Mouse (Mus musculus) WW6 (cell line): ENCODE data around the gene Tatdn2.

Experiments used
- DNase-seq: peaks from one replicate; pipeline ENCODE4 v3.0.0-alpha.2; 2013; ENCODE audit warnings: low read depth, low spot score

The Tatdn2 gene

DNA sequence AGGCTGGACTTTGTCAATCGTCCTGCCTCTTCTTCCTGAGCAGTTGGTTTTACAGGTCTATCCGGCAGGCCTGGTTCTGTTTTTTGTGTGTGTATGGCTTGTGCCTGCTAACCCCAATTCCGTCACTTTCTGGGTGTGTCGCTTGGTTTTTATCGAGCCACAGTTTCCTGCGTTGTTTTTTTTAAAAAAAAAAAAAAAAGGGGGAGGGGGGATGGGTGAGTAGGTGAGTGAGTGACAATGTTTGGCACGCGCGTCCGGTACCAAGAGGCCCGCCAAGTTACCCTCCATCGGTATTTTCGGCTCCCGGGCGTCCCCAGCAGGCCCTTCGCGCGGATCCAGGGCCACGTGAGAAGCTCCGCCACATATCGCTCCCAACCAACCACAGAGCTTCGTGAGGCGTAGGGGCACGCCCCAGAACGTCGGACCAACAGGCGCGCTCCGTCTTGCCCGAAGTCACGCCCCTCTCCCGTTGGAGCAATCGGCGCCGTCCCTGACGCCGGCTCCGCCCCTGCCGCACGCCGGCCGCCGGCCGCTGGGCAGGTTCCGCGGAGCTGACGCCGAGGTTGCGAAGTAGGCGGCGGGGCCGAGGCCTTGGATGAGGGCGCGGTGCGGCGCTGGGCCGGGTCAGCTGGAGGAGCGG, at the start of gene Tatdn2:
TSS of gene Tatdn2 (plus strand) at position 469 of the 640 bp plus-strand sequence.
- DNase-seq = peak; percentile 99

DNA sequence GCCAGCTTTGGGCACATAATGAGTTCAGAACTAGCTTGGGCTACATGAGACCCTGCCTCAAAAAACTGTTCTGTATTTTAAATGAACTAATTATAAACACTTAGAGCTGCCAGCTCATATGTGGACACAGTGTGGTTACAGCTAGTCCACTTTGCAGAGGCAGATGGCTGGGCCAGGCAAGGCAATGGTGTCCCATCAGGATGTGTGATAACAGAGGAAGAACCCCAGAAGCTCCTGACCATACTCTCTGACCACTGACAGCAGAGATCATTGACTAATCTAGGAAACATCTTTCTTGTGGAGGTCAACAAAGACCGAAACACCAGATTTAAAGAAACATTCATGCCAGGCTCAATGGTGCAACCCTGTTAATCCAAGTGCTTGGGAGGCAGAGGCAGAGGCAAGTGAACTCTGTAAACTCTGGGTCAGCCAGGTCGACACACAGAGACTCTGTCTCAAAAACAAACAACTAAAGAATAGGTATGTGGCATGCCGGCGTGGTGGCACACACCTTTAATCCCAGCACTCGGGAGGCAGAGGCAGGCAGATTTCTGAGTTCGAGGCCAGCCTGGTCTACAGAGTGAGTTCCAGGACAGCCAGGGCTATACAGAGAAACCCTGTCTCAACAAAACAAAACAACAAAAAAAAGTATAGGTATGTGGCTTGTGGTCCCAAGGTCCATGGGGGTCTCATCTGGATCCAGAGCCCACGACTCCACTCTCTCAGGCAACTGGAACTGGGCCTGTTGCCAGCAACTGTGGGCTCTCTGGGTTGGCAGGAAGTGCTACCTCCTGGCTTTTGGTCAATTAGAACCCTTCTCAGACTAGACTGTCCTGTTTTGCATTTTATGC, 47.3 kb upstream of the Tatdn2 start:
- no peak for DNase-seq

DNA sequence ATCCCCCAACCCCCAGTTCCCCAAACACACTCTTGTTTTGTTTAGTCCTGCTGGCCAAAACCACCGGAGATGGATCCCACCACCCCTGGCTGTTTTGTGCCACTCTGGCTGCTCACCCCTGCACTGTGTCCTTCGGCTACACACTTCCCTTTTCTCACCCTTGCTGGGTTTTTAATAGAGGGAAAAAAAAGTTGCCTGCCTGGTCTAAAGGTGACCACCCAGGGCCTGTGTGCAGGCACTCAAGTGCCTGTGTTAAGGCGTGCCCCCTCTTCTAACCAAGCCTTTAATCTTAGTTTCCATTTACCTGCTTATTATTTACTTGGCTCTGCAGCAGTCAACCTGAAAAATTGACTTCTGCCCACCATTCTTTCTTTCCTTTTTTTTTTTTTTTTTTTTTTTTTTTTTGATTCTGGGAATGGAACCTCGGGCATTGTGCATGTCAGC, 46.6 kb upstream of the Tatdn2 start:
- no peak for DNase-seq

DNA sequence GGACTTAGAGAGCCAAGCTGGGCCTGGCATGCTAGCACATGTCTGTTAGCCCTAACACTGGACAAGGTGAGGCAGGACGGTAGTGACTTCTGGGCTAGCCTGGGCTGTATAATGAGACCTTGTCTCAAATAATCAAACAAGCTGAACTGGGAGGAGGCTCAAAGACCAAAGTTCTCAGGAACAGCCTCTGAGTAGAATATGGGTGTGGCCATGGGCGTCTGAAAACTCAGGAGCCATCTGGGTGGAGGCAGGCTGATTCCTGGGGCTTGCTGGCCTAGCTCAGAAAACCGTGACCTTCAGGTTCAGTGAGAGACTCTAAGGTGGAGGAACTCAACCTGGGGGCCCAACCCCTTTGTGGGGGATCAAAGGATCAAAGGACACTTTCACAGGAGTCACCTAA, 45.2 kb upstream of the Tatdn2 start:
- no peak for DNase-seq

DNA sequence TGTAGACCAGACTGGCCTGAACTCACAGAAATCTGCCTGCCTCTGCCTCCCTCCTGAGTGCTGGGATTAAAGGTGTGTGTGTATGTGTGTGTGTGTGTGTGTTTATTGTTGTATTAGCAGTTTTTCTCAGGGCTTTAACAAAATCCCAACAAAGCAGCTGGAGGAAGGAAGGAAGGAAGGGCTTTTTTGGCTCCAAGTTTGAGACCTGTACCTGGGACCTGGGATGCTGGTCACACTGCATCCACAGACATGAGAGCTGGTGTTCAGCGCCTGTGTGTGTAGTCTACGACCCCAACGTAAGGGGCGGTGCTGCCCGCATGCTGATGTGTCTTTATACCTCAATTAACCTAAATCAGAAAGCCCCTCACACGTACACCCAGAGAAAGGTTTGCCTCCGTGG, 43.3 kb upstream of the Tatdn2 start:
- DNase-seq = no peak

DNA sequence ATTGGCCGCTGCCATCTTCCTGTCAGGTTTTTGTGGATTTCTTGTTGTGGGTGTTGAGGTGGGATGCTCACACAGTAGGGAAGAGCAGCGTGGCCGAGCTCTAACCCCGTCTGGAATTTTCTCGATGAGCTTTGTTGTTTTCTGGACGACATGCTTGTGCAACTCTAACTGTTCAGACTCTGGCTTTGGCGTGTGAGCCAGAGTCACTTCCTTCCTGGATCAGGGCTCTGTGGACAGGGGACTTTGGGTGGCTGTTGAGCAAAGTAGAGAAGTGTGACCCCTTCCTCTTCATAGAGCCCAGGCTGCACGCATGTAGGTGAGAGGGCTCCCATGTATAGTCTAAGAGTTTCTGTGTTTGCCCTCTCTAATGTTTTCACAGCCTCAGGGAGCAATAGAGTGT, 42.7 kb upstream of the Tatdn2 start:
- no peak for DNase-seq

DNA sequence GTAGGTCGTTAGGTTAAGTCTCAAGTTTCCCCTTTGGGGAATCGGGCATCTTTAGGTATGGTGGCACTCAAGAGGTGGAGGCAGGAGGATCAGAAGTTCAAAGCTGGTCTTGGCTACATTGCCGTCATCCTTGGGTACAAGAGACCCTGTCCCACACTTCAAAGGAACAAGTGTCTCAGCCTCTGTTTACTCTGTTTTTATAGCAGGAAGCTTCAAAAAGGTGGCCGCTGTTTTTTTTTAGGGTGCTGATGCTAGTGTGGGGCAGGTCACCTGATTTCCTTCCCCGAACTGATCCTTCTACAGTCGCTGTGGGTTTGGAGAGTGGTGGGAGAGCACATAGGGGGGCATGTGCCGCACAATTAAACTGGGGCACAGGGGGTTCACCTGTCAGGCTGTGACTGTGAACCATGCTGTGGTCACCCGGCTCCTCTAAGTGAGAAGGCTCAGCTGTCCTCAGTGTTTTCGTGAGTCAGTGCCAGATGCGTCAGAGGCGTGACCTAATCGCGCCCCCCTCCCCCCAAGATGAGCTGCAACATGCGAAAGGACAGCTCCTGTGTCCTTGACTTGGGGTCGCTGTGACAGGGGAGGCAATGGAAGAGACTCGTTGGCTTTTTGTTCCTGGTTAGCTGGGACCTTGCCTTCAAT, 42.0 kb upstream of the Tatdn2 start:
- no peak for DNase-seq

DNA sequence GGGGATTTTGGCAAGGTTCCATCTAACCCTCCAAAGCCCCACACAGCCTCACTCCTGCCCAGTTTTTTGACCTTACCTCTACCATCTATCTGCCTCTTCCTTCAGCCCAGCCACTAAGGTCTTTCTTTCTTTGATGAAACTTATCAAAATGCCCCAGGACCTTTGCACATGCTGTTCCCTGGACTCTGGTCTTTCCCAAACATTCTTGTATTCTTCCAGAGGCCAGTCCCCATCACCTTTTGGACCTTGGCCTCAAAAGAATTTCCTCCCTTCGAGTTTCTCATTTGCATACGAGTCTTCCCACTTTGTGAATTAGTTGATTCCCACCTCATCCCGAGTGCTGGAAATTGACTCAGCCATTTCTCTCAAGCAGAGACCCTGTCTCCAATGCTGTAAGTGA, 41.4 kb upstream of the Tatdn2 start:
- no peak for DNase-seq

DNA sequence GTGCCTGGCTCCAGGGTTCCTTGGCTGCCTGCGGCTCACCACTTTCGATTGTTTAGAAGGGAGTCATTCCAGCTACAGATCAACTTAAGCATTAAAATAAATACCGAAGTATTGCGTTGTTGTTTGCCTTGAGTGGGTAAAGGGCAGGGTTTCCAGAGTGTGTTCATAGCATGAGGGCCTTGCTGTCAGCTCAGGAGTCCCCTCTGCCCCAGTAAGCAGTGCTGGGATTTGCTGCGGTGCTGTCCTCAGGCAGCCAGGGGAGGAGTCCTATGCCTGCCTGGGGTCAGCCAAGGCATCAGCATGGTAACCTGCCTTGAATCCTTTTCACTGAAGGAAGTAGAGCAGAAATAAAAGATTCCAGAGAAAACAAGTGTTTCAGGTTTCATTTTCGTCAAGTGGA, 40.0 kb upstream of the Tatdn2 start:
- DNase-seq = no peak

DNA sequence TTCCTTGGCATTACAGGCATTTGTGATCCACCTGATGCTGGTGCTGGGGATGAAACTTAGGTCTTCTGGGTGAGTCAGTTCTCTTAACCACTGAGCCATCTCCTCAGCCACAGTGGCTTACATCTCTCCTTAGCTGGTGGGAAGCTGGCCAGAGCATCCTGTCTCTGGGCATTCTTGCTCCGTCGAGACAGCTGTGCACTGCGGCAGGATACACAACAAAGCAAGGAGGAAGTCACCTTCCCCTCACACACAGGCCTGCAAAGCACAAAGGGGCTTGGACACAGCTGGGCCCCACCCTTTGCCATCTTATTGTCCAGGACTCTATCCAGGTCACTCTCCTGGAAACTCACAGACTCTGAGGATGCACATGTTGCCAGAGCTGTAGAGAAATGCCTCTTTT, 38.6 kb upstream of the Tatdn2 start:
- no peak for DNase-seq

DNA sequence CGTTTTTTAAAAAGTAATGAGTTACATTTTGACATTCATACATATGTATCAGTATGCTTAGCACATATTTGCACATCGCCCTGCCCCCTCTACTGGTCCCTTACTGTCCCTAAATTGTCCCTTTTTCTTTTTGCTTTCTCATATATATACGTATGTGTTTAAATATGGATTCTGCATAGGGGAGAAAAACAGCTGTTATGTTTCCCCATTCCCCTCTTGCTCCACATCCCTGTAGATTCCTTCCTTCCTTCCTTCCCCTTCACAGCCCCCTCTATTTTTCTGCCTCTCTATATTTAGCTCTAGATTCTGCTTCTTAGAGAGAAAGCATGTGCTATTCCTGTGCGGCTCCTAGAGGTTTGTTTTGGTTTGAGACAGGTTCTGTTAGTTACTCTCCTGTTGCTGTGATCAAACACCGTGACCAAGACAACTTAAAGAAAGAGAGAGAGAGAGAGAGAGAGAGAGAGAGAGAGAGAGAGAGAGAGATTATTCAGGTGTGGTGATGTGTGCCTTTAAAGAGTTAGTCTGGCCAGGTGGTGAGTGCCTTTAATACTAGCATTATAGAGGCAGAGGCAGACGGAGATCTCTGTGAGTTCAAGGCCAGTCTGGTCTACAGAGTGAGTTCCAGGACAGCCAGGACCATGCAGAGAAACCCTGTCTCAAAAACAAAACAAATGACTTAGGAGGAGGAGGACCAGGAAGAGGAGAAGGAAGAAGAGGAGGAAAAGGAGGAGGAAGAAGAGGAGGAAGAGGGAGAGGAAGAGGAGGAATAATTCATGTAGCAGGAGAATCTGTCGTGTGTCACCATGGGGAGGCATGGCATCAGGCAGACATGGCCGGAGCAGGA, 37.0 kb upstream of the Tatdn2 start:
- DNase-seq = no peak

DNA sequence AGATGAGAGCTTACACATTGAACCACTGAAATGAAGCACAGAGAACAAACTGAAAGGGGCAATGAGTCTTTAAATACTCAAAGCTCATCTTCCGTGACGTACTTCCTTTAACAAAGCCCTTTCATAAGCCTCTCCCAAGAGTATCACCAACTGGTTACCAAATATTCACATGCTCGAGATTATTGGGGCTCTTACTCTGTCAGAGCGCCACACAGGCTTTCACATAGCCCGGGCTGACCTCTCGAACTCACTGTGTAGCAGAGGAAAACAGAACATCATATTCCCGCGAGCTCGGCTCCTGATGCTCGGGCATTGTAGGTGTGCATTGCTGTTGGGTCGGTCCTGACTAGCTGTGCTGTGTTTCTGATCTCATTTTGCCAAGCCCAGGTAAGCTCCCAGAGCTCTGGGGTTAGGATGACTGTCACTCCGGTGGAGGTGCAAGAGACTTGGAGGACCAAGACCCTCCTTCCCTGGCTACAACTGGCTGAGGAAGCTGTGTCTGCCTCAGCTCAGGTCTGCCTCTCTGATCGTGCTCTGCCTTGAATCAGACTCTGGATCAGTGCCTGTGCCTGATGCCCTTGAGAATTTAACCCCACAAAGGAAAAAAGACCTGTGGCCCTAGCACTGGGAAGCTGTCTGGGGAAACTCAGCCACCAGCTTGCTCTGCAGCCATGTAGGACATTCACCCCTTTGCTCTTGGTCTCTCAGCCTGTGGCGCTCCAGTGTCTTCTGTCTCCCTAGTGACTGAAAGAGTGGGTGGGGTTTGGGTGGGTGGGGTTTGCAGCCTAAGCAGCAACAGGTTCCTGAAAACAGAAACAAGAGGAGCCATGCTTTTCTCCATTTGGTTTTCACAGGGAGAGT, 36.1 kb upstream of the Tatdn2 start:
- no peak for DNase-seq

DNA sequence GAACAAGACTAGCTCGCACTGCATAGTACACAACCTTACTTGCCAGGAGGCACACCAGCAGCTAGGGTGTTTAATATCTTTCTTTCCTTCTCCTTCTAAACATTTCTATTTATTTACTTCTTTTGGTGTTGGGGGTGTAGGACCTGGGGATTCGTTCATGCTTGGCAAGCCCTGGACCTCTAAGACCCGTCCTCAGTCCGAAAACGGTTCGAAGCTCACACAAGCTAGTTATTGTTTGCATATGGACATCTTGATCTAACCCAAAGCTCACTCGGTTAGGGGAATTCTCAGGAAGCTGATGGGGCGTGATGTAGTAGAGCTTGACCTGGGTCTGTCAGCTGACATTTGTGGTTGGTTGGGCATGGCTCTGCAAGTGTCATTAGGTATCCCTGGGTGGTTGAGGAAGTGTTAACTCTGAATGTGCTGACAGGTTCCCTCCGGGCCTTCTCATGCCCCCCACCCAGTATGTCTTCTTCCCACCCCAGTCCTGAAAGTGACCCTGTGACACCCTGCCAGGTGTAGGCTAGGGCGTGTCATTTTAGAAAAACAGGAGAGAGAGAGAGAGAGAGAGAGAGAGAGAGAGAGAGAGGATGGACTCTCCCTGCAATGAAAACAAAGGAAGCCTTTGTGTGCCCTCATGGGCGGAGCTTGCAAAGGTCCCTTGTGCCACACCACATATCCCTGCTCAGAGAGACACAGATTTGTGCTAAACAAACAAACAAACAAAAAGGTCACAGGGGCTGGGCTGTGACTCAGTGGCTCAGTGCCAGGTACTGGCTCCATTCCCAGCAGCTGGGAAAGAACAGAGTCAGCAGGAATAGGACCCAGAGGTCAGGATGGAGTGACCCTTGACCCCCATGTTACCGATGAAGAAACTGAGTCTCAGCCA, 35.3 kb upstream of the Tatdn2 start:
- DNase-seq = no peak

DNA sequence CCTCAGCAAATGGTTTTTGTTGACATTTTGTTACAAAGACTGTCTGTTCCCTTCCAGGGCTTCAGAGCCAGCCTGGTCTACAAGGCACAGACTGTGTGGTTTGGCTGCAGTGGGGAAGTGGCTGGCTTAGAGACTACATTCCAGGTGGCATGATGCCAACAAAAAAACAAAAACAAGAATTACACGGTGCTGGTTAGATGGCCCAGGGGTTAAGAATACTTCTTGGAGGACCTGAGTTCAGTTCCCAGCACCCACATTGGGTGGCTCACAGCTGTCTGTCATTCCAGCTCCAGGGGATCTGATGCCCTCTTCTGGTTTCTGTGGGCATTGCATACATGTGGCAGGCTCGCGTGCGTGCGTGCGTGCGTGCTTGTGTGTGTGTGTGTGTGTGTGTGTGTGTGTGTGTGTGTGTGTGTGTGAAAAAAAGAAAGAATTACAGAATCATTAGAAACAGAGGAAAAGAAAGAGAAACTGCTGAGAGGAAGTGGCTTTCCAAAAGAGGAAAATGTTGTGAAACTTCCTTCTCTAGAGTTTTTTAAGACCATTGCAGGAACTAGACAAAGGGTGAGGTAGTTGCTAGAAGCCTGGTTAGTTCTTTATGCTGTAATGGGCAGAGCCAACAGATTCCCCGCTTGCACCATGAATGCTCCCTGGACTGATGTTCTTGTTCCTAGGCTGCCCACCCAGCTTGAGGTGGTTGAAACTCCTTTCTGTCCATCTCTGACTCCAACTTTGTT, 33.7 kb upstream of the Tatdn2 start:
- no peak for DNase-seq

DNA sequence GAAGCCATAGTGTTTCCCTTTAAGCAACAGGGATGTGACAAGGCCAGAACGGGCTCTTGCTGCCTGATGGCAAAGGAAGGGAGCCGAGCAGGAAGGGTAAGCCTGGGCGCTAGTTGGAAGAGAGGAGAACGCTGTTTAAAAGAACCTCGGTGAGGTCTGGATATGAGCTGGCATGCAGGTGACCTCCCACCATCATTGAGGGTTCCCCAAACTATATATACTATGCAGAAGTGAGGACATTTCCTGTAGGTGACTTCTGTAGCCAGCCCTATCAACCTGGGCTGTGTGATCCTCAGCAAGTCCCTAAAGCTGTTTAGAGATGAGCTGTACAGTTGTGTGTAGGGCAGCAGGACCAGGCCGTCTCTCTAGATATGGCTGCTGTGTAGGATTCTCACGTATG, 32.5 kb upstream of the Tatdn2 start:
- DNase-seq = no peak

DNA sequence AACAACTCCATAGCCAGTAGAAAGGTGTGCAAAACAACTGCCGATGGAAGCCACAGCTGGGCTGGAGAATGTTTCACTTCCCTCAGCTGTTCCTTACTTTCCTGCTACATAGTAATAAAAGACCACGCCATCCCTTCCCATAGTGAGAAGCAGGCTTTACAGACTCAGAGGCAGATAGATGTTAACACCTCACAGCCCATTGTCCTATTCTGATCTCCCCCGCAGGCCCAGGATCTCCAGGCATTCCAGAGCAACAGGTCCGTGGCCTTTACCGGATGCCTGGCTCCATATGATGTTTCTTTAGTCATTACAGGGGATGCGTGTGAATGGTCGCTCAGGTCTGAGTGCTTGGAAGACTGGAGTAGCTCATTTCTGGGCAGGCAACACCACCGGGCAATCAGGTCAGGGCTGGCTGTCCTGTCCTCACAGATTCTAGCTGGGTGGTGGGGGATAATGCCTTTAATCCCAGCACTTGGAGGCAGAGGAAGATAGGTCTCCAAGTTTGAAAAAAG, 29.2 kb upstream of the Tatdn2 start:
- DNase-seq = no peak

DNA sequence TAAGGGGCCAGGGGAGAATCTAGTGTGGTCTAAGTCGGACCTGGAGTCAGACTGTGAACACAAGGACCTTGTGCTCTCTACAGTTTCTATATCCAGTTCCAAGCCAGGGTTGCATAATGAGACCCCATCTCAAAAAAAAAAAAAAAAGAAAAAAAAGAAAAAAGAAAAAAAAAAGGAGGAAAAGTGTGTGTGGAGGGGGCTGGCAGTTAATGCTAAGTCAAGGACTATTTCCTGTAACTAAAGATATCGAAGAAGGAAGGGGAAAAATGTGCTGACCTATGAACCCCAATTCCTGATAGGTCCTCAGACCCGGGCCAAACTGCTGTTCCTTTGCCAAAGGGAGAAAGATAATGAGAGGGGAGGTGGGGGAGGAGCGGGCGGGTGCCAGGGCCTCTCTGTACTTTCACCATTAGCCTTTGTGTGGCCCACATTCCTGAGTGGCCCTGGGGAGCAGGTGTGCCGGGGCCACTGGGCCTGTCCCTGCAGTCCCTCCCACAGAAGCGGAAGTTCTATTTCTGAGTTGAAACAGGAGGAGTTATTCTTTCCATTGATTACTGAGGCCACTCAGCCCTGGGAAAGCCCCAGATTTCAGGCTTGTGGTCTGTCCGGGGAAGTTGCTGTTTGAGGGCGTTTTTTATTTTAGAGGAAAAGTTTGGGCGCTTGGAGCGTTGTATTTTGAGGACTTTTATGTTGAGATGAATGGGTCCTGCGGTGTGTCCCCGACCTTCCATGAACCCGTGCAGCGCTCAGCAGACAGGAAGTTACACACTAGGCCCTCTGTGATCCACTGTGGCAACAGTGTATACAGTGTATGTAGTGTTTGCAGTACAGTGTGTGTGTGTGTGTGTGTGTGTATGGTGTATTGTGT, 28.3 kb upstream of the Tatdn2 start:
- DNase-seq = no peak

DNA sequence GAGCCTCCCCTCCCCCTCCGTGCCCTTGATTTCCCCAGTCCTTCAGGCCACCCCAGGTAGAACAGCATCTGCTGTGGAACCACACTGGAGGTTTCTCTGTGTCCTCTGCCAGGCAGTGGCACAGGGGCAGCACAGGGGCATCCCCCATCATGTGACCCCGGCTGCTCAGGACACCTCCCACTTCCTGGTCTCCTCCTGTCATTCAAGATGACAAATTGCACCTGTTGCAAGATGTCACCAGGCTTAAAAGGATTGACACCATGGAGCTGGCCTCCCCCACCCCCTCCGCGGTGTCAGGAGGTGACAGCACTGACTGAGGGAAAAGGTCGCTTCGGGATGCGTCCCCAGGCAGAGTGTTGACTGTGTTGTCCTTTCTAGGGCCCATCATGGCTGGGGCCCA, 27.0 kb upstream of the Tatdn2 start:
- DNase-seq = no peak
